Mouse (Mus musculus) splenic B cell, adult 2 months (primary cell): ENCODE measurements around the gene Mpp3.

Experiments used
- DNase-seq: peaks from one replicate; pipeline ENCODE4 v3.0.0-alpha.2; 2011; ENCODE audit warnings: low read depth, low spot score
- H3K27me3 ChIP-seq: 2 replicates; pipeline ENCODE4 v1.6.1; 2012; ENCODE audit warnings: mild to moderate bottlenecking, low read length, moderate library complexity, mixed read lengths; ENCODE audit not compliant: control insufficient read depth, poor library complexity, insufficient read depth, severe bottlenecking
- H3K36me3 ChIP-seq: 2 replicates; pipeline ENCODE4 v1.6.1; 2012; ENCODE audit warnings: mild to moderate bottlenecking, low read length, moderate library complexity, mixed read lengths; ENCODE audit not compliant: control insufficient read depth, poor library complexity, insufficient read depth, severe bottlenecking

Gene Mpp3

DNA sequence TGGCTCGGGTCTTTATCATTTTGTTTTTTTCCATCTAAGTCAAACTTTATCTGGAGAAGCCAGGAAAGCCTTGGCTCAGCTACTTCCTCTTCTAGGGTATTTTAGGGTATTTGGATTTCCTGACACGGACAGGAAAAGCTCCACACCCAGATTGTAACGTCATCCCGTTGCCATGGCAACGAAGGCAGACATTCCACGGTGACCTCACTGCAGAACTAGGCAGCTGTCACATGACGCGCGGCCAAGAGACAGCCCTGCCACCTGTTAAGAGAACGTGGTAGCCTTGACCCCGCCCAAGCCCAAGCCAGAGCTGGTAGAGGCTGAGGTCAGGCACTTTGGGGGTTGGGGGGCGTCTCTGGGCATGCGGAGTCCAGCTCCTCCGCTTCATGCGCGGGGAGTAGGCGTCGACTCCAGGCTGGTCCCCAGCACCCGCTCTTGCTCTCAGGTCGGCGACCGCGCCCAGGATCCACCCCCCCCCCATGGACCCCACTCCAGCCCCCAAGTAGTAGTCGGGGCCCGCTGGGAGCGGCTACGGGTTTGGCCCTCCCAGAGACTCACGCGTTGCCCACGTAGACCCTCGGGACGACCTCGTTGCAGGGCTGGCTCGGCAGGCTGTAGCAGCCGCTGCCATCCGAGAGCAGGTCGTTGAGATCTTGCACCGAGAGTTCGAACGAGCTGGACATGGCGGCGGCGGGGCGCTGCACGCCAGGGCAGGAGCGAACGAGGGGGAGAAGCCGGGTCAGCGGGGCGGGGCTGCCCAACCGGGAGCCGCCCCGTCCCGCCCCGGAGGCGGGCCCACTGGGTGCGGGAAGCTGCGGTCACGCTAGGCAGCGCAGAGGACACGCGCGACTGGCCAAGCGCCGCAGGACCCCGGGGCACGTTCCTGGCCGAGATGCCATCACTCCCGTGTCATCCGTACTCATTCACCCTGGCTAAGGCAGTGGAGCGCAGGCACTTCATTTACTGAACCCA lies 43.9 kb downstream of the Mpp3 start, which contains the start of gene Cfap97d1:
Gene Cfap97d1 (plus strand): TSS at position 226 of the 972 bp plus-strand sequence.
- H3K36me3 ChIP-seq, result no peaks in the 10 kb centered on the region
- no peaks in the 10 kb centered on the region for H3K27me3 ChIP-seq
- DNase-seq, result peak; percentile 96

DNA sequence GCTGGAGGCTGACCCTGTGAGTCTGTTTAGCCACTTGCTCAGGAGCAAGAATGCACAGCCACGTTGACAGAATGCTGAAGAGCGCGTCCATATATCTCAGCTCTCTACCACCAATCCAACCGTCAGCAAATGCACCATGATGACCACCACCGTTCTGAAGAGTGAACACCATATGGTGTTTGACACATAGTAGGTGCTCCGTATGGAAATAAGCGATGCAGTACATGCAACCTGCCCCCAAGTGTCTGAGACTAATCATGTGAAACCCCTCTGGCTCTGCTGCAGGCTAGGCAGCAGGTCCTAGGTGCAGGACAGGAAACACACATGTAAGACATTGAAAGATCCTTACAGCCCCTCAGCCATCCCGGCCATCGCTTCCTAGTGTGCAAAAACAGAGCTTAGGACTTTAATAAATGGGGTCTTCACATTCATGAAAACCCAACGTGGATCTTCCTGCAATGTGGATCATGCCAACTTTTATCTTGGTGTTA lies 44.8 kb downstream of the Mpp3 start:
- no peaks in the 10 kb centered on the region for H3K27me3 ChIP-seq
- peak; percentile 36 for DNase-seq
- H3K36me3 ChIP-seq, result no peaks in the 10 kb centered on the region

DNA sequence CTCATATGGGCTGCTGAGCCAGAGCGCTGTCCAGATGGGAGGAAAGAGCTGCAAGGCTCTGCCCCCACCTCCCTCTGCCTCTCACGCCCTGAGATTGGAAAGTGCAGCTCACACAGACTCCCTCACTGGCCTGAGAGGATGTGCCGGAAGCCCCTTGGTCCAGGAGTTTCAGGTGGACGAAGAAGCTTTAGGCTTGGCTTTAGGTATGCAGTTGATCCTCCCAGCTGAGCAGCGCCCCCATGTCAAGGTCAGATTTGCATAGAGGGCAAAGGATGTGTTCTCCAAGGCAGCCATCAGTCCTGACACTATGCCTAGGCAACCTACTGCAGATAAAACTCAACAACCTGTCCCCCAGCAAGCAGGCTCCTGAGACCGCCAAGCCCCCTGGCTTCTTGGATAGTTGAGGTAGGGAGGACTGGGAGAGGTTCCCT lies 45.3 kb downstream of the Mpp3 start:
- Histone ChIP-seq H3K27me3 (no peaks in the 10 kb centered on the region), H3K36me3 (no peaks in the 10 kb centered on the region)
- DNase-seq, result peak; percentile 24

DNA sequence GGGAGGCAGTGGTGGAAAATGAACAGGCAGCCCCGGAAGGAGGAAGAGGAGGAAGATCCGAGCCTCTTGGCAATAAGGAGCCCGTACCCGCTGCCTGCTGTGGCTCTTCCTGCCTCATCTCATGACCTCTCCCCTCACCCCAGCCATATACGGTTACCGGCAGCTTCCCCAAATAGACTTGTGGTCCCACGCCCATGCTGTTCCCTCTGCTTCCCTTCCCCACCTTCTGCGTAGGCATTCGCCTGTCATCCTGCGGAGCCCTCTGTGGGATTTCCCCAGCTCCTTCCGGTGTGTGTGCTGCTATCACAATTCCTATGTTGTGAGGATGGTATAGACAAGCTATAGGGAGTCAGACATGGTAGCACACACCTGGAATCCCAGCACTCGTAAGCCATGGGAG lies 46.4 kb downstream of the Mpp3 start:
- Histone ChIP-seq H3K27me3 (no peaks in the 10 kb centered on the region), H3K36me3 (no peaks in the 10 kb centered on the region)
- peak; percentile 50 for DNase-seq

DNA sequence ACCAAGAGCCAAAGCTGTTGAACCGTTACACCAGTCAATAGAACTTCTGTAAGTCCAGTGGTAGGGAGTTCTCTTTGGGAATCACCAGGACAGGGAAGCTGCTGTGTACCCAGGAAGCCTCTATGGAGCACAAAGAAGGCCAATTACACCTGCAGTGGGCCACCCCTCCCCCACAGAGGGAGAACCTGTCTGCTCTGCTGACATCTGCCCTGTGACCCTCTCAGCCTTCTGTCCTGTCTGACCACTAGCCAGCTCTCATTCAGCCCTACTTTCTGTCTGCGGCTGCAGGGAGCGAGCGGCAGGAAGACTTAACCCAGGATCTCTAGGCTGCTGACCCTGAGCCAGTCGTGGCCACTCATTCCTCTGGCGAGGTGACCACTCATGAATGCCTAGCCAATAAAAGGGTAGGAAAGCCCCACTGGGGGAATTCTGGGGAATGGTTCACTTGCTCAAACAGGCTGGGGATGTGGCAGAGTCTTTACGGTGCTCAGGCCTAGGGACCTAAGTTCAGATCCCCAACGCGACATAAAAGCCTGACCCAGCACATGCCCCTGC lies 47.6 kb downstream of the Mpp3 start:
- DNase-seq, result no peak
- Histone ChIP-seq H3K36me3 (no peaks in the 10 kb centered on the region), H3K27me3 (no peaks in the 10 kb centered on the region)

DNA sequence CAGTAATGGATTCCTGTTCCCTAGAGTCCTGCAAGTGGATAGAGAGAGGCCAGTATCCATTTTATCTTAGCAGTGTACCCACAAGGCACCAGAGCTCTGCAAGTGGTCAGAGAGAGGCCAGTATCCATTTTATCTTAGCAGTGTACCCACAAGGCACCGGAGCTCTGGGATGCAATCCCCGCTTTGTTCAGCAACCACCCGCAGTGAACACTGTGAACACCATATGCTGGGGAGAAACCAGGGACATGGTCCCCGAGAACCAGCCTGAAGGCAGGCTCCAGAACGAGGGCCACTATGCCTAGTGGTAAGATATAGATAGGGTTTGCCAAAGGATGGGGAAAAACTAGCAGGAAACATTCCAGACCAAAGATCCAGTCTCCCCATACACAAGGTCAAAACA lies 49.1 kb downstream of the Mpp3 start:
- DNase-seq, result no peak
- no peaks in the 10 kb centered on the region for H3K27me3 ChIP-seq
- H3K36me3 ChIP-seq, result no peaks in the 10 kb centered on the region

DNA sequence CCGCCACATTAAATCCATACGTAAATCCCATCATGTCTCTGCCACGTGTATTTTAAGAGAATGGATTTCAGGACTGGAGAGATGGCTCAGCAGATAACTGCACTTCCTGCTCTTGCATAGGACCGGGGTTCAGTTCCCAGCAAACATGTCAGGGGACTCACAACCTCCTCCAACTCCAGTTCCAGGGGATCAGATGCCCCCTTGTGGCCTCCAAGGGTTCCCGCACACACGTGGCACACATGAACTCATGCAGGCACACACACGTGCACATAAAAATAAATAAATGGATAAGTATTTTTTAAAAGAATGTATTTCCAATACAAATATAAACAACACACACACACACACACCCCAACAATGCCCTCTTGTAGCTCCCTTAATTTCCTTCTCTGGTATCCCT lies 51.3 kb downstream of the Mpp3 start:
- no peaks in the 10 kb centered on the region for H3K27me3 ChIP-seq
- peaks cover 3% of the 10 kb centered on the region; the same call in 1 of the 2 replicates for H3K36me3 ChIP-seq
- no peak for DNase-seq

DNA sequence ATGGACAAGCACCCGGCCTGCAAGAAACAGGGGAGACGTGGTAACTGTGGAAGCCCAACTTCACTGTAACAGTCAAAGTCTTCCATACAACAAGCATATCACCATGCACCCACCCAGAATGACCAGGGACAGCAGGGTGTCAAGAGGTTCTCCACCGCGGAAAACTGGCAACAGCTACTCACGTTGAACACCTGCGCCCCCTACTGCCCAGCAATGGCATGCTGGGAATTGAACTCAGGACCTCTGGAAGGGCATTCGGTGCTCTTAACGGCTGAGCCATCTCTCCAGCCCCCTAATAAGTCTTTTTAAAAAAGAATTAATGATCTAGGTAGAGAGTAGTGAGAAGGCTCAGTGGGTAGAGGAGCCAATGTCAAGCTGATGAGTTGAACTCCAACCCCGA lies 53.3 kb downstream of the Mpp3 start:
- H3K27me3 ChIP-seq, result no peaks in the 10 kb centered on the region
- peak; percentile 38 for DNase-seq
- peaks cover 4% of the 10 kb centered on the region; the same call in 1 of the 2 replicates for H3K36me3 ChIP-seq

DNA sequence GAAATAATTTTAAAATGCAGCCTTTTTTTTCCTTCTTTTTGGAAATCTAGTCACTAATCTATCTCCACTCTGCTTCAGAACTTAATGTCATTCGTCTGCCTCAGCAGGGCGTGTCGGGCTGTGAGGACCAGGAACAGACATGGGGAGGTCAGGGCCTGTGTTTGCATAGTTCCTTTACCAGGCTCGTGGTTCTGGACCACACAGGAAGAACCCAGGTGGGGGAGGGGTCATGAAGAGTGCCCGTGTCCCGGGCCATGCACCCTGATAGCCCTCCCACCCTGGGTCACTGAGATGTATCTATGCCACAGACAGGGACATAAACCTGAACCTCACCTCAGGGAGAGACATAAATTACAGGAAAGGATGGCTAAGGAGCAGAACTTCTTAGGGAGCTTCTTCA lies 54.1 kb downstream of the Mpp3 start:
- Histone ChIP-seq H3K27me3 (no peaks in the 10 kb centered on the region), H3K36me3 (peaks cover 4% of the 10 kb centered on the region; the same call in 1 of the 2 replicates)
- DNase-seq, result no peak

DNA sequence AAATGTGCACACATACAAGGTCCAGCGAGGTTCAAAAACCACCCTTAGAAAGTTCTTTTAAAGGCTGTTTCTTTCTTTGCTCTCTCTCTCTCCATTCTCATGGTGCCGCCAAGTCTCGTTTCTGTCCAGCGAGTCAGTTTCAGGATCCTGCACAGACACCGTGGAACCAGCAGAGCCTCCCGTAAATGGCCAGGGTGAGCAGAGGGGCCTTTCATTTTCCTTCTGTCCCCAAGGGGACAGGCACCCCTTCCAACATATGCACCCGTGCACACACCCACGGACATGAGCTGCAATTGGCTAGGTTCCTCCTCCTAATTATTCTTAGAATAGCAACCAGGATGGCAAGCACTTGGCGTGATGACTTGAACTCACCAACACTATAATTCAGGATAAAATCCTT lies 54.8 kb downstream of the Mpp3 start:
- no peaks in the 10 kb centered on the region for H3K27me3 ChIP-seq
- peaks cover 4% of the 10 kb centered on the region; the same call in 1 of the 2 replicates for H3K36me3 ChIP-seq
- DNase-seq, result no peak

DNA sequence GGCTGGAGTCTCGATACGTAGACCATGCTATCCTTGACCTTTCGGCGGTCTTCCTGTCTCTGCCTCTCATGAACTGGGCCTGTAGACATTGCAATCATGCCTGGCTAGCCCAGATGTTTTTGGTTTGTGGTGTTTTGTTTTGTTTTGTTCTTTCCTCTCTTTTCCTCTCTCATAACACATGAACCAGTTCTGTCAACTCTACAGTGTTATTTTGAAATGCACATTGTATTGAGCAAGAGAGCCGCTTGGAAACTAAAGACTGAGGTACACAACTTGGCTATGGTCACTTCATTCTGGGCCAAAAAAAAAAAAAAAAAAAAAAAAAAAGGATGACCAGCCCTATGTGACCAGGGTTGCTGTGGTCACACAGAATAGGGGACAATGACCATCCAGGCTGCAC lies 55.6 kb downstream of the Mpp3 start:
- Histone ChIP-seq H3K27me3 (no peaks in the 10 kb centered on the region), H3K36me3 (peaks cover 4% of the 10 kb centered on the region; the same call in 1 of the 2 replicates)

DNA sequence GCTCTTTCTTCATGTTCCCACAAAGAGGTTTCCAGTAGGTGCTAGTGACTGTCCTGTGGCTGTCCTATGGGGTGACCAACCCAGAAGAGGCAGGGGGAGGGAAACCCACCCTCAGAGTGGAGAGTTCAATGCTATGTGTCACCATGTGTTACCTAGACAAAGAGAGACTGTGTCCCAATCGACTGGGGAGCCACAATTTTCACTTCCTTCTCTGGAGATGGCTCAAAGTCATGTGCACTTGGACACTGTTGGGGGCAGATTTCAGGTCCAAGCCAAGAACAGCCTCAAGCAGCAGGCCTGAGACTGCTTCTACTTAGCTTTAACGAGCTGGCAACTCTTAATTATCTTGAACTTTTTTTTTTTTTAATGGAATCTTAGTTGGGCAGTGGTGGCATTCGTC lies 56.2 kb downstream of the Mpp3 start:
- H3K27me3 ChIP-seq, result no peaks in the 10 kb centered on the region
- no peak for DNase-seq
- peaks cover 4% of the 10 kb centered on the region; the same call in 1 of the 2 replicates for H3K36me3 ChIP-seq

More for the DNA sequence above, 55.6 kb downstream of the Mpp3 start:
- no peak for DNase-seq

DNA sequence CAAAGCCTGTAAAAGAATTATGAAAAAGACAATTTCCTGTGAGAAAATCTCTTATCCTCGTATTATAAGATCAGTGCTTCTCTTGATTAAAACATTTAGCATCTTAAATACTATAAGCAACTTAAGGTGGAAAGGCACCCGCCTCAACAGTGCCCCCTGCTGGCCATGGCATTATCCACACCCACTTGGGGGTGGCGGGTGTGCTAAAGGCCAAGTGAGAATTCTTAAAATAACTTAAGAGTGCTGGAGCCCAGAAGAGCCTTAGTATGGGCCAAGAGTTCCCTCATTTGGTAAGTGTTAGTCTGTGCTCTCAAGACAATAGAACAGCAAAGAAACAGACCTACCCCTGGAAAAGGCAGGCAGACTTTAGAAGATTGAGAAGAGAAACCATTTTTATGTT lies 56.9 kb downstream of the Mpp3 start:
- Histone ChIP-seq H3K27me3 (no peaks in the 10 kb centered on the region), H3K36me3 (peaks cover 4% of the 10 kb centered on the region; the same call in 1 of the 2 replicates)
- DNase-seq, result peak; percentile 77

DNA sequence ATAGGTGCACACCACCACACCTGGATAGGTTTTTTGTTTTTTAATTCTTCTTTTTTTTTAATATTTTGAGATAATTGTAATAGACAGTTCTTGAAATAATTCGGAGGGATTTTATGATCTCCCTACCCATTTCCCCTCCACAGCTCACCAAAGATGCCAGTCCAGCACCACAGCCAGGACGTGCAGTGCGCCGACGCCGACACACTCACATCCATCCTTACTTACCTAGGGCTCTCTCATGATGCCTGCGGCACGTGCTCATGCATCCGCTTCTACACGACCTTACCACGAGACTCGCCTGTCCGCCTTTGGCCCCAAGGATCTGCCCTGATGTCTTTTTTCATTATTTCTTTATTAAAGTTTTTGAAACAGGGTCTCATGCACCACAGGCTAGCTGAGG lies 58.4 kb downstream of the Mpp3 start:
- no peaks in the 10 kb centered on the region for H3K27me3 ChIP-seq
- H3K36me3 ChIP-seq, result peaks cover 4% of the 10 kb centered on the region; the same call in 1 of the 2 replicates
- DNase-seq, result no peak

DNA sequence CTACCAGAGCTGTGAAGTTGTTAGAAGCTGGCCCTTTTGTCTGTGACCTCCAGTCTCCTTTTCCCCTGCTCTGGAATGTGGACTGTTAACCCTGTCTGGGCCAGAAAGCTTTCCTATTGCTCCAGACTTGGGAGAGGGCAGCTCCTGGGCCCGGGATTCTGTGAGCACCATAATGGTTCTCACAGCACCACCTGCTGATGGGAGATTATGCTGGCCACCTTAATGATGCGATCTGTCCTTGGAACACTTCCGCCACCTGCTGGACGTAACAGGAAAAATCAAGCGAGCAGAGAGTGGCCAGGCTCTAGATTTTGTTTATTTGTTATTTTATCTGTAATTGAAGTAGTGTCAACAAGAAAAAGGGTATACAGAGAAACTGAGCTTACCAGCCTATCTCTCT lies 59.5 kb downstream of the Mpp3 start:
- DNase-seq, result peak; percentile 93
- Histone ChIP-seq H3K36me3 (peaks cover 4% of the 10 kb centered on the region; the same call in 1 of the 2 replicates), H3K27me3 (no peaks in the 10 kb centered on the region)
